Mouse (Mus musculus) E14TG2a.4 (cell line): ENCODE data around the gene Drap1.

Experiments used
- CTCF ChIP-seq: conservative IDR thresholded peaks from 2 replicates; pipeline ENCODE4 v1.5.1; 2014; ENCODE audit warnings: low read length
- NANOG ChIP-seq: IDR thresholded peaks from 2 replicates; pipeline ENCODE4 v1.6.1; 2014; ENCODE audit warnings: borderline replicate concordance, low read length, mixed read lengths
- POU5F1 ChIP-seq: IDR thresholded peaks from 2 replicates; pipeline ENCODE4 v1.6.1; 2014; ENCODE audit warnings: low read length, borderline replicate concordance

DNA sequence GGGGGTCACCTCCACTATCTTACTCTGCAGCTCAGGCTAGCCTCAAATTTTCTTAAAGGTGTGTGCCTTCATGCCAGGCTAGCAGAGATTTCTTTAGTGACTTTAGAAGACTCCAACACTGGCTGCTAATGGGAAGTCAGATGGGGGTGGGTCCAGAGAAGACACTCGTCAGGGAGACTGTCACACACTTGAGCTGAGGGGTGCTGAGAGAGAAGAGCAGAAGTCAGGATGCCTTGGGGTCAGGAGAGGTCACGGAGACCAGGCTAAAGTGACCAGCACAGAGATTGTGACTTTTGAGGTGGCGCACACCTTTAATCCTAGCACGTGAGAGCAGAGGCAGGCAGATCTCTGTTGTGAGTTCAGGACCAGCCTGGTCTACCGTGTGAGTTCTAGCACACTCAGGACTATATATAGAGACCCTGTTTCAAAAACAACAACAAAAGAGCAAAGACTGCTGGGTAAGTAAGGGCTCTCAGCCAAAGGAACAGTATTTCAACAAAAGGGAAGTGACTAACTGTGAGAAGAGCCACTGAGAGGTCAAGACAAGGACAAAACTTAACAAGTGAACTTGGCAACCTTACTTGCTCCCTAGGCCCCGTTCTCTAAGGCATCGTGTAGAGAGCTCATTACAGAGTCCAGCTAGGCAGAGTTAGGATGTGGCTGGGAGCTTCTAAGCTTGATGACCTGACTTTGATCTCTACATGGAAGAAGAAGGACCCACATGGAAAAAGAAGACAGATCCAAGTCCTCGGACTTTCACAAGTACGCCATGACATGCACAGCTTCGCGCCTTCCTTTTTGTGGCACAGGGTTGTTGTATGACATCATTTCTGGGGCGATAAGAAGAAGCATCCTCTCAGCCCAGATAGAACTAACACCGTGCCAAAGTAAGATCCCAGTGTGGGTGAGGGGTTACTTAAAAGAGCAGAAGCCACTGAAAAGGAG is 16.4 kb downstream of the Drap1 start:
- no peak for TF ChIP-seq CTCF
- TF ChIP-seq POU5F1, result no peak
- TF ChIP-seq NANOG, result no peak
